Mouse (Mus musculus): ENCODE data around the gene Pibf1.

DNA sequence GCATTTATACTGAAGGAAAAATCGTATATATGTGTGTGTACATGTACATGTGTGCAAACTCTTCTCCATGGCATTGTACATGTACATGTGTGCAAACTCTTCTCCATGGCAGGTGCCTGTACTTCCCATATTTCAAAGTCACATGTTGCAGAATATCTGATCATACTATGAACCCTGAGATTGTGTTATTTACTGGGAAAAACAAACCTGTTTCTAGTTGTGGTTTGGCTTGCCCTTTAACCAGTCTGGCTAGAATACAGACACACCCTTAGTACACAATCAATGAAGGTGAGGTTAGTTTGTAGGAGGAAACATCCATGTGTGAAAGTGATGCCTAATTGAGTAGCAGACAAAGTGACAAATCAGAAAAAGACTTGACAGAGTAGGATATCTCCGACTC lies 29.8 kb downstream of the Pibf1 start:
- TF ChIP-seq CTCF (IDR thresholded peaks at IDR 0.05; ENCODE audit: low read depth) = no peak
- TF ChIP-seq EP300 (optimal IDR thresholded peaks at IDR 0.05) = no peak
